Mouse (Mus musculus): ENCODE measurements around the gene Rnpepl1. TPM values are rescaled to one million over a fixed set of nuclear protein-coding genes. Genes with fewer than 3 reads are reported as not detected.

Gene Rnpepl1
- 18.6 and 20.5 TPM in 2 replicates for polyA plus RNA-seq (2015; fragmentation: Nextera tagmentation; extraction: Ambion mirVana)

- peaks cover 18% of the 10 kb centered on the region for H3K36me3 ChIP-seq (ENCODE audit: poor library complexity, severe bottlenecking)
- ATAC-seq: peak; percentile 84
- H3K4me1 ChIP-seq: peaks cover 53% of the 10 kb centered on the region
- WGBS: under 1% methylated on average over 46 of the region's 57 CpGs
- H3K4me2 ChIP-seq: peak within 1 kb of the TSS; percentile 80
- no peaks in the 10 kb centered on the region for H3K9me3 ChIP-seq (replicated peaks)
- H3K9ac ChIP-seq: peak within 1 kb of the TSS; percentile 92
- H3K27ac ChIP-seq: peak within 1 kb of the TSS; percentile 92
- 0 out of 2 replicates have a peak, but pooled peaks cover 4% of the 10 kb centered on the region for H3K27me3 ChIP-seq
- H3K4me3 ChIP-seq: peak within 1 kb of the TSS; percentile 84
Observed at GRCm38 (mm10) chr1:92910239-92910885, at the start of gene Rnpepl1. Rnpepl1 (plus strand) TSS chr1:92910783.

GRCm38 (mm10) chr1:92861503-92861902, 49.1 kb upstream of the Rnpepl1 start:
- Histone ChIP-seq H3K36me3 (ENCODE audit: poor library complexity, severe bottlenecking) (peaks cover 50% of the 10 kb centered on the region), H3K27me3 (no peaks in the 10 kb centered on the region), H3K27ac (peak overlapping the region; percentile 40; the same call in 1 of the 2 replicates), H3K4me2 (no peak overlapping the region), H3K9me3 (replicated peaks) (no peaks in the 10 kb centered on the region), H3K4me3 (no peak overlapping the region), H3K9ac (no peak overlapping the region), H3K4me1 (peaks cover 9% of the 10 kb centered on the region)
- ATAC-seq: no peak
- 73% methylated on average over 6 of the region's 6 CpGs for WGBS

GRCm38 (mm10) chr1:92863268-92863667, 47.3 kb upstream of the Rnpepl1 start:
- Histone ChIP-seq H3K9me3 (replicated peaks) (no peaks in the 10 kb centered on the region), H3K4me3 (no peak overlapping the region), H3K27me3 (no peaks in the 10 kb centered on the region), H3K4me2 (no peak overlapping the region), H3K9ac (no peak overlapping the region), H3K36me3 (ENCODE audit: poor library complexity, severe bottlenecking) (peaks cover 32% of the 10 kb centered on the region), H3K4me1 (peaks cover 9% of the 10 kb centered on the region), H3K27ac (no peak overlapping the region)
- ATAC-seq: no peak
- WGBS: 88% methylated on average over 4 of the region's 4 CpGs

- Histone ChIP-seq H3K9ac (no peak overlapping the region), H3K4me3 (no peak overlapping the region), H3K9me3 (replicated peaks) (no peaks in the 10 kb centered on the region), H3K4me1 (peaks cover 9% of the 10 kb centered on the region), H3K36me3 (ENCODE audit: poor library complexity, severe bottlenecking) (peaks cover 3% of the 10 kb centered on the region; the same call in 1 of the 2 replicates), H3K27ac (no peak overlapping the region), H3K4me2 (no peak overlapping the region), H3K27me3 (no peaks in the 10 kb centered on the region)
- ATAC-seq: no peak
- 67% methylated on average over 2 of the region's 2 CpGs for WGBS
Observed at GRCm38 (mm10) chr1:92866170-92866569, 44.4 kb upstream of the Rnpepl1 start.

- no peak for ATAC-seq
- H3K27ac ChIP-seq: no peak overlapping the region
- peaks cover 9% of the 10 kb centered on the region for H3K4me1 ChIP-seq
- H3K9ac ChIP-seq: no peak overlapping the region
- H3K27me3 ChIP-seq: no peaks in the 10 kb centered on the region
- H3K36me3 ChIP-seq (ENCODE audit: poor library complexity, severe bottlenecking): no peaks in the 10 kb centered on the region
- no peaks in the 10 kb centered on the region for H3K9me3 ChIP-seq (replicated peaks)
- H3K4me2 ChIP-seq: no peak overlapping the region
- no peak overlapping the region for H3K4me3 ChIP-seq
- 73% methylated on average over 2 of the region's 2 CpGs for WGBS
Observed at GRCm38 (mm10) chr1:92869985-92870384, 40.6 kb upstream of the Rnpepl1 start.

- ATAC-seq: no peak
Observed at GRCm38 (mm10) chr1:92872666-92873065, 37.9 kb upstream of the Rnpepl1 start.

GRCm38 (mm10) chr1:92874011-92874410, 36.6 kb upstream of the Rnpepl1 start:
- Histone ChIP-seq H3K9ac (no peak overlapping the region), H3K4me3 (no peak overlapping the region), H3K4me2 (no peak overlapping the region), H3K4me1 (no peaks in the 10 kb centered on the region), H3K36me3 (ENCODE audit: poor library complexity, severe bottlenecking) (no peaks in the 10 kb centered on the region), H3K9me3 (replicated peaks) (no peaks in the 10 kb centered on the region), H3K27me3 (no peaks in the 10 kb centered on the region), H3K27ac (no peak overlapping the region)
- no peak for ATAC-seq
- 35% methylated on average over 3 of the region's 3 CpGs for WGBS

More at GRCm38 (mm10) chr1:92872666-92873065, 37.9 kb upstream of the Rnpepl1 start:
- Histone ChIP-seq H3K4me3 (no peak overlapping the region), H3K27me3 (no peaks in the 10 kb centered on the region), H3K36me3 (ENCODE audit: poor library complexity, severe bottlenecking) (no peaks in the 10 kb centered on the region), H3K27ac (no peak overlapping the region), H3K9ac (no peak overlapping the region), H3K4me2 (no peak overlapping the region), H3K9me3 (replicated peaks) (no peaks in the 10 kb centered on the region), H3K4me1 (no peaks in the 10 kb centered on the region)
- 89% methylated on average over 7 of the region's 7 CpGs for WGBS

GRCm38 (mm10) chr1:92875360-92876111, 35.0 kb upstream of the Rnpepl1 start:
- Histone ChIP-seq H3K27ac (no peak overlapping the region), H3K4me2 (no peak overlapping the region)
- ATAC-seq: no peak

GRCm38 (mm10) chr1:92877431-92877978, 33.1 kb upstream of the Rnpepl1 start:
- Histone ChIP-seq H3K27me3 (no peaks in the 10 kb centered on the region), H3K4me3 (no peak overlapping the region), H3K9ac (no peak overlapping the region), H3K4me2 (no peak overlapping the region), H3K4me1 (no peaks in the 10 kb centered on the region), H3K36me3 (ENCODE audit: poor library complexity, severe bottlenecking) (no peaks in the 10 kb centered on the region), H3K9me3 (replicated peaks) (no peaks in the 10 kb centered on the region), H3K27ac (no peak overlapping the region)
- WGBS: 68% methylated on average over 12 of the region's 12 CpGs
- ATAC-seq: no peak

More at GRCm38 (mm10) chr1:92875360-92876111, 35.0 kb upstream of the Rnpepl1 start:
- H3K36me3 ChIP-seq (ENCODE audit: poor library complexity, severe bottlenecking): no peaks in the 10 kb centered on the region
- no peaks in the 10 kb centered on the region for H3K27me3 ChIP-seq
- H3K9me3 ChIP-seq (replicated peaks): no peaks in the 10 kb centered on the region
- H3K4me1 ChIP-seq: no peaks in the 10 kb centered on the region
- H3K9ac ChIP-seq: no peak overlapping the region
- no peak overlapping the region for H3K4me3 ChIP-seq
- WGBS: 88% methylated on average over 8 of the region's 8 CpGs

- ATAC-seq: no peak
- Histone ChIP-seq H3K9ac (no peak overlapping the region), H3K4me3 (no peak overlapping the region), H3K4me2 (no peak overlapping the region), H3K27ac (no peak overlapping the region), H3K9me3 (replicated peaks) (no peaks in the 10 kb centered on the region), H3K36me3 (ENCODE audit: poor library complexity, severe bottlenecking) (no peaks in the 10 kb centered on the region), H3K27me3 (no peaks in the 10 kb centered on the region), H3K4me1 (no peaks in the 10 kb centered on the region)
- WGBS: 88% methylated on average over 13 of the region's 13 CpGs
Observed at GRCm38 (mm10) chr1:92878066-92878741, 32.4 kb upstream of the Rnpepl1 start.

- no peak overlapping the region for H3K4me3 ChIP-seq
- no peaks in the 10 kb centered on the region for H3K36me3 ChIP-seq (ENCODE audit: poor library complexity, severe bottlenecking)
- WGBS: 85% methylated on average over 12 of the region's 12 CpGs
- no peak overlapping the region for H3K27ac ChIP-seq
- no peak overlapping the region for H3K9ac ChIP-seq
- peak; percentile 53; the same call in 1 of the 2 replicates for ATAC-seq
- no peaks in the 10 kb centered on the region for H3K9me3 ChIP-seq (replicated peaks)
- H3K4me1 ChIP-seq: no peaks in the 10 kb centered on the region
- no peaks in the 10 kb centered on the region for H3K27me3 ChIP-seq
- H3K4me2 ChIP-seq: no peak overlapping the region
Observed at GRCm38 (mm10) chr1:92879266-92879665, 31.3 kb upstream of the Rnpepl1 start.

GRCm38 (mm10) chr1:92880101-92880500, 30.5 kb upstream of the Rnpepl1 start:
- no peak for ATAC-seq
- Histone ChIP-seq H3K9me3 (replicated peaks) (no peaks in the 10 kb centered on the region), H3K4me2 (no peak overlapping the region), H3K4me3 (no peak overlapping the region), H3K27ac (no peak overlapping the region), H3K9ac (no peak overlapping the region), H3K36me3 (ENCODE audit: poor library complexity, severe bottlenecking) (no peaks in the 10 kb centered on the region), H3K4me1 (no peaks in the 10 kb centered on the region), H3K27me3 (no peaks in the 10 kb centered on the region)
- 81% methylated on average over 5 of the region's 5 CpGs for whole genome bisulfite sequencing
